Mouse (Mus musculus): ENCODE results near the gene Cpox. TPM values are rescaled to one million over a fixed set of nuclear protein-coding genes. Genes with fewer than 3 reads are reported as not detected.

Cpox gene
- total and polyA plus RNA-seq, 3 experiments = 70.3 to 77.2 (median 75.6) TPM

DNA sequence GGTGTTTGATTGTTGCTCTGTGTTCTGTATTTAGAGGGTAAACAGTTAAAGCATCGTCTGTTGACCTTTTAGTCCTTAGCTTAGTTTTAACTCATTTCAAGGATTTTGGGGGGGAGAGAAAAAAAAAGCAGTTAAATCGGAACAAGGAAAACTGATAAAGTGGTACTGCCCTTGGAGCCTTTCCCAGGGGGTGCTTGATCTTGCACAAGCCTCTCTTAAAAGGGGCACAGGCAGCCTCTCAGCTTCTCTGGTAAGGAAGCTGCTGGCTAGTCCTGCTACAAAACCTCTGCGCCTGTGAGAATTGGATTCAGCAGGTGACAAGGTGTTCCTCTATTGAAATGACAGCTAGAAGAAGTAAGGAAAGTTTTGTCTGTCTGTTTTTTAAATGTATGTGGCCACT is 47.7 kb upstream of the Cpox start:
- in situ Hi-C loops (cut with MboI; ENCODE audit: low pct_ligation_motif_present, low pct_unique_long_range_greater_than_20kb, low sequenced_read_pairs) = loop anchor here (5.0 kb wide), 1 partner anchor 160 kb away; no protein-coding TSS in a partner anchor
- H3K9ac ChIP-seq (ENCODE audit: insufficient read depth, low read depth) = no peak overlapping the region
- no peak overlapping the region for H3K27ac ChIP-seq (ENCODE audit: insufficient read depth, low read depth)
- no peaks in the 10 kb centered on the region for H3K9me3 ChIP-seq (replicated peaks; ENCODE audit: low read length)
- H3K79me2 ChIP-seq (replicated peaks; ENCODE audit: control insufficient read depth, extremely low read depth, insufficient read depth, poor library complexity, severe bottlenecking) = no peaks in the 10 kb centered on the region
- dilution Hi-C loops (cut with MboI; ENCODE audit: extremely low pct_ligation_motif_present, extremely low pct_unique_long_range_greater_than_20kb, low sequenced_read_pairs) = no loop called here
- no peaks in the 10 kb centered on the region for H3K36me3 ChIP-seq (replicated peaks in 1 of 2; ENCODE audit: control insufficient read depth in 1 of 2, insufficient read depth in 1 of 2, low read length in 1 of 2)
- DNase-seq (ENCODE audit: extremely low read depth) = no peak
- H3K4me1 ChIP-seq (ENCODE audit: control insufficient read depth in 1 of 2, insufficient read depth in 2 of 2) = peaks cover 4 to 9% of the 10 kb centered on the region in 2 experiments; a peak in 2 of 4 replicates
- no peak overlapping the region for H3K4me2 ChIP-seq (ENCODE audit: insufficient read depth, low read depth, poor library complexity, severe bottlenecking)
- TF ChIP-seq RAD21 (IDR thresholded peaks at IDR 0.05; ENCODE audit: low read depth, low read length) = no peak
- no peak for TF ChIP-seq HCFC1 (IDR thresholded peaks at IDR 0.05; ENCODE audit: low read depth, low read length)
- TF ChIP-seq MYC (IDR thresholded peaks at IDR 0.05; ENCODE audit: low read depth, low read length) = no peak
- no peak for TF ChIP-seq ZNF384 (IDR thresholded peaks at IDR 0.05; ENCODE audit: low read depth, low read length)
- TF ChIP-seq TCF12 (IDR thresholded peaks at IDR 0.05; ENCODE audit: low read depth, low read length) = no peak
- TF ChIP-seq MAFK (IDR thresholded peaks at IDR 0.05; ENCODE audit: insufficient replicate concordance, low read length) = no peak
- TF ChIP-seq JUN (IDR thresholded peaks at IDR 0.05; ENCODE audit: insufficient read depth, low read depth, low read length) = no peak
- TF ChIP-seq ELF1 (IDR thresholded peaks at IDR 0.05; ENCODE audit: low read depth, low read length) = no peak
- TF ChIP-seq NRF1 (IDR thresholded peaks at IDR 0.05; ENCODE audit: low read depth, low read length) = no peak
- TF ChIP-seq CTCF (conservative IDR thresholded peaks at IDR 0.05 in 1 of 2, IDR thresholded peaks at IDR 0.05 in 1 of 2; ENCODE audit: low read depth in 2 of 2, low read length in 2 of 2) = no peak
- TF ChIP-seq IRF4 (IDR thresholded peaks at IDR 0.05; ENCODE audit: low read depth, low read length) = no peak
- TF ChIP-seq USF2 (conservative IDR thresholded peaks at IDR 0.05; ENCODE audit: low read depth, low read length) = no peak
- H3K4me3 ChIP-seq (replicated peaks in 1 of 3; ENCODE audit: low read depth in 2 of 3, low read length in 2 of 3, poor library complexity in 1 of 3) = no peak overlapping the region
- H3K27me3 ChIP-seq (replicated peaks) = no peaks in the 10 kb centered on the region

DNA sequence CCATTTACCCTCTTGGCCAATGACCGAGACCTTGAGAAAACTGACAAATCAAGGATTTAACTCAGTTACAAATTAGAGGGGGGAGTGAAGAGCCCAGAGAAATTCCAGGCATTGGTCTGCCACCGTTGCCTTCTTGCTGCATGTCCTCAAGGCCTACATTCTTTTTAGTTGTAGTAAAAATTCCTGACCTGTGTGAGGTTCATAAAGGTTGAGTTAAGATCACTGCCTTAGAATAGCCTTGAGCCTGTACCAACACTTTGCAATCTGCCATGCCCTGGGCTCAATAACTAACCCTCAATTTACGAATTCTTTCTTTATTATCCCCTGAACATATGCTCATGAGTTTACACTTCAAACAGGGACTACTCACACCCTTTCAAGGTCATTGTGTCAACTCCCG is 47.0 kb upstream of the Cpox start:
- Histone ChIP-seq H3K36me3 (replicated peaks in 1 of 2; ENCODE audit: control insufficient read depth in 1 of 2, insufficient read depth in 1 of 2, low read length in 1 of 2) (no peaks in the 10 kb centered on the region), H3K79me2 (replicated peaks; ENCODE audit: control insufficient read depth, extremely low read depth, insufficient read depth, poor library complexity, severe bottlenecking) (no peaks in the 10 kb centered on the region), H3K4me2 (ENCODE audit: insufficient read depth, low read depth, poor library complexity, severe bottlenecking) (no peak overlapping the region), H3K27me3 (replicated peaks) (no peaks in the 10 kb centered on the region), H3K4me3 (replicated peaks in 1 of 3; ENCODE audit: low read depth in 2 of 3, low read length in 2 of 3, poor library complexity in 1 of 3) (no peak overlapping the region), H3K9ac (ENCODE audit: insufficient read depth, low read depth) (no peak overlapping the region), H3K9me3 (replicated peaks; ENCODE audit: low read length) (no peaks in the 10 kb centered on the region), H3K4me1 (ENCODE audit: control insufficient read depth in 1 of 2, insufficient read depth in 2 of 2) (peaks cover 2 to 4% of the 10 kb centered on the region in 2 experiments; a peak in 1 of 4 replicates), H3K27ac (ENCODE audit: insufficient read depth, low read depth) (no peak overlapping the region)
- in situ Hi-C loops (cut with MboI; ENCODE audit: low pct_ligation_motif_present, low pct_unique_long_range_greater_than_20kb, low sequenced_read_pairs) (loop anchor here (5.0 kb wide), 1 partner anchor 161 kb away; no protein-coding TSS in a partner anchor), dilution Hi-C loops (cut with MboI; ENCODE audit: extremely low pct_ligation_motif_present, extremely low pct_unique_long_range_greater_than_20kb, low sequenced_read_pairs) (no loop called here)
- TF ChIP-seq MXI1 (IDR thresholded peaks at IDR 0.05; ENCODE audit: low read depth, low read length) = no peak
- TF ChIP-seq UBTF (IDR thresholded peaks at IDR 0.05; ENCODE audit: low read depth, low read length) = no peak
- no peak for TF ChIP-seq CHD2 (IDR thresholded peaks at IDR 0.05; ENCODE audit: low read length)
- no peak for TF ChIP-seq IRF4 (IDR thresholded peaks at IDR 0.05; ENCODE audit: low read depth, low read length)
- no peak for TF ChIP-seq NRF1 (IDR thresholded peaks at IDR 0.05; ENCODE audit: low read depth, low read length)
- DNase-seq (ENCODE audit: extremely low read depth) = no peak

Data from CH12.LX (cell line).